Mouse (Mus musculus) lung, embryonic 15.5 days (tissue): ENCODE measurements at regions not wholly inside any gene's neighbourhood (a gene's known extent, or its start where the extent isn't known, plus 50 kb on each side); places are given as distances from the start of the nearest gene placed in this dataset.

Source experiments
- ATAC-seq: fragments of 200-750 bp; cut with Nextera tagmentation; 2 replicates; pipeline ENCODE4 v1.8.0; 2017; ENCODE audit warnings: moderate number of reproducible peaks, borderline replicate concordance; ENCODE audit not compliant: low FRiP score, low TSS enrichment; ENCODE audit errors: extremely low read depth
- H3K27ac ChIP-seq: fragments of 300-500 bp; sonication (generic); 2 replicates; pipeline ENCODE4 v1.5.1; 2015; ENCODE audit warnings: moderate library complexity, mild to moderate bottlenecking, inconsistent platforms
- H3K27me3 ChIP-seq: fragments of 300-500 bp; sonication (generic); 2 replicates; pipeline ENCODE4 v1.6.1; 2015; ENCODE audit warnings: inconsistent platforms
- H3K36me3 ChIP-seq: fragments of 300-500 bp; sonication (generic); 2 replicates; pipeline ENCODE4 v1.6.1; 2015; ENCODE audit warnings: inconsistent platforms
- H3K4me1 ChIP-seq: fragments of 300-500 bp; sonication (generic); 2 replicates; pipeline ENCODE4 v1.6.1; 2015; ENCODE audit warnings: inconsistent platforms
- H3K4me2 ChIP-seq: fragments of 300-500 bp; sonication (generic); 2 replicates; pipeline ENCODE4 v1.6.1; 2015; ENCODE audit warnings: inconsistent platforms, mild to moderate bottlenecking, moderate library complexity
- H3K4me3 ChIP-seq: fragments of 300-500 bp; sonication (generic); 2 replicates; pipeline ENCODE4 v1.5.1; 2015; ENCODE audit warnings: mild to moderate bottlenecking, inconsistent platforms
- H3K9ac ChIP-seq: fragments of 300-500 bp; sonication (generic); 2 replicates; pipeline ENCODE4 v1.6.1; 2015; ENCODE audit warnings: inconsistent platforms
- H3K9me3 ChIP-seq: fragments of 300-500 bp; sonication (generic); 2 replicates; pipeline ENCODE4 v1.6.1; 2016; ENCODE audit warnings: inconsistent platforms
- WGBS: fragments of 180-500 bp; shearing (Covaris S2); methylation state at CpG from one replicate; pipeline ENCODE4 v1.1.7; 2015; 5-methylcytosine and 5-hydroxymethylcytosine counted together

DNA sequence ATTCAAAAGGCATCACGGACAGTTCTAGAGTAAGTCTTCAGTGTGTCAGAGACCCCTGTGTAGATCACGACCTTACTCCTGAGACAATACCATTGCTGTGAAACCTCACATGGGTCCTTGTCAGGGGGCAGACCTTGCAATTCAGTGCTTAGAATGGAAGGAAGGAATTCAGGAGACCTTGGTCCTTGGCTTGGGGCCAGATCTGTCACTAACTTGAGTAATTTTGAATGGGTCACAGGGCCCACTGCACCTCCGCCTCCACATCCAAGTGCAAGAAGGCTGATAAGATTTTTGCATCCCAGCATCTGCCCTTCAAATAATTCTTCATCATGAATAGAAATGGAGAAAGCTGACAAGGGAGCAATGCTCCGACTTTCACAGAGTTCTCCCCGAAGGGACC, 202.6 kb downstream of the Wdr11 start:
- 33% methylated on average over 5 of the region's 5 CpGs for WGBS
- Histone ChIP-seq H3K9ac (no peak overlapping the region), H3K4me3 (no peak overlapping the region), H3K36me3 (no peaks in the 10 kb centered on the region), H3K9me3 (no peaks in the 10 kb centered on the region), H3K4me2 (no peak overlapping the region), H3K27ac (peak overlapping the region; percentile 56), H3K27me3 (no peaks in the 10 kb centered on the region), H3K4me1 (peaks cover 41% of the 10 kb centered on the region)
- ATAC-seq = no peak

DNA sequence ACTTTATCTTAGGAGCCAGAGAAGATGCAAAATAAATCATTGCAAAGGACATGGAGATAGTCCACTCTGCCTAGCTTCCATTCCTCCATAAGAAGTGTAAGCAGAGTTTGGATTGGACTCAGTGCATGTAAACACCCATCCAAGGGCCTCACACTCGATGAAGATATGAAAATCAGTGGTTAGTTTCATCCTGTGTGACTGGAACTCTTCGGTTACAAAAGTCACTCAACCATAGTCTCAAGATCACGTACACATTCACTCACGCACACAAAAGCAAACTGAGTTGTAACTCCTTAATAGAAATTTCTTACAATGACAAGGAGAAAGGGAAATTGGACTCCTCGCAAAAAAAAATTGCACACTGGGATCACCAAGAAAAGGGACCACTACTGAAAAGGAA, 206.9 kb downstream of the Wdr11 start:
- Histone ChIP-seq H3K9me3 (no peaks in the 10 kb centered on the region), H3K27me3 (no peaks in the 10 kb centered on the region), H3K27ac (peak overlapping the region; percentile 62), H3K4me1 (peaks cover 57% of the 10 kb centered on the region), H3K9ac (no peak overlapping the region), H3K36me3 (no peaks in the 10 kb centered on the region), H3K4me2 (no peak overlapping the region), H3K4me3 (no peak overlapping the region)
- WGBS = 78% methylated on average over 5 of the region's 5 CpGs
- no peak for ATAC-seq

DNA sequence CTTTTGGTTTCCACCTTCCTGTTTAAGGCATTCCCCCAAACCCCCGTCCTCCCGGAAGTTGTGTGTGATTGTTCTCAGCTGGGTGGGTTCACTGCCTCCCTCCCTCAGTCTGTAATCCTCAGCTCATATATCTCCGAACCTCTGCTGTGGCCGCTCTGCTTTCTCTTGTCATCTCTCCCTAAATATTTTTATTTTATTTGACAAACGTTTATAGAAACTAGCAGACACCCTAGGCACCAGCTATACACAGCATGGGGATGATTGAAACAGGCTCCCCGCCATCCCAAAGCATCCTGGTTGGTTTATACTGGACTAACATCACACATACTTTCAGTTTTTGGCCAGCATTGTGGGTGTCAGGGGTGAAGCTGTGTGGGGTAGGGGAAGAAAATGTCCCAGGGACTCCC, 208.8 kb downstream of the Wdr11 start:
- Histone ChIP-seq H3K27ac (peak overlapping the region; percentile 74), H3K27me3 (no peaks in the 10 kb centered on the region), H3K4me2 (no peak overlapping the region), H3K36me3 (no peaks in the 10 kb centered on the region), H3K9me3 (no peaks in the 10 kb centered on the region), H3K9ac (no peak overlapping the region), H3K4me1 (peaks cover 51% of the 10 kb centered on the region), H3K4me3 (no peak overlapping the region)
- peak; percentile 88 for ATAC-seq
- 29% methylated on average over 6 of the region's 6 CpGs for WGBS

DNA sequence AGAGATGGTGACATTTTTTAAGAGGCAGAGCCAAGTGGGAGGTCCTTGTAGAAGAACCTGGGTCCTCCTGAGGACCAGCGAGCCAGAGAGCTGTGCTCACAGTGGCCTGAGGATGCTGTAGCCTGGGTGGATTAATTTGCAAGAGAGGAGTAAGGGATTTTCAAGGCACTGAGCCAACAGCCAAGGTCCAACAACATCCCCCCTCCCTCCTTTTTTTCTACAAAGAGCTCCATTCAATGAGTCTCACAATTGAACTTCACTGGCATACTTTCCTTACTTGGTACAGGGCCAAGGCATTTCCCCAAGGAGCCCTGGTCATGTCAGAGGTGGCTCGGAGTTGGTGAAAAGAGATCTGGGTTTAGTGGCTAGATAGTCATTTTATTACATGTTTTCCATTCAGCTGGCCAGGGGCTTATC, 209.8 kb downstream of the Wdr11 start:
- Histone ChIP-seq H3K4me3 (no peak overlapping the region), H3K27me3 (no peaks in the 10 kb centered on the region), H3K27ac (peak overlapping the region; percentile 74), H3K9ac (no peak overlapping the region), H3K36me3 (no peaks in the 10 kb centered on the region), H3K4me1 (peaks cover 51% of the 10 kb centered on the region), H3K9me3 (no peaks in the 10 kb centered on the region), H3K4me2 (no peak overlapping the region)
- WGBS = 16% methylated on average over 2 of the region's 2 CpGs
- 0 out of 2 replicates have a peak, but pooled peaks have one; percentile 29 for ATAC-seq

DNA sequence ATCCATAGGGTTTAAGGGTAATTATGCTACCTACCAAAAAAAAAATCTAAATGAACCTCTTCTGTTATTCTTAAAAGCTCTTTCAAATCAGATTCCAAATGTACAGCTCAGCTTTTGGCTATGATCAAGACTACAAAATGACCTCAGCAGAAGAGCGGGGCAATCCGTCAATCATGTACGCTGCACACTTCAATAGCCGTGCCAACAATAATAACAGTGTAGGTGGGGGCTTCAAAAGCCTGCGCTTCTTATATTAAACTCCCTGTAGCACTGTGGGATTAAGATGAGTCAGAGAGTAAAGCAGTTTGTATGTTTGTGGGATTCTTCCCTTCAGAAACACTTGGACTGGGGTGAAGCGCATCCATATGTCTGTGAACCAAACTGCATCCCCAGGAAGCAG, 210.5 kb downstream of the Wdr11 start:
- ATAC-seq = no peak
- H3K4me3 ChIP-seq = no peak overlapping the region
- peak overlapping the region; percentile 74; the same call in 1 of the 2 replicates for H3K27ac ChIP-seq
- no peak overlapping the region for H3K4me2 ChIP-seq
- H3K27me3 ChIP-seq = no peaks in the 10 kb centered on the region
- peaks cover 51% of the 10 kb centered on the region for H3K4me1 ChIP-seq
- H3K9ac ChIP-seq = no peak overlapping the region
- H3K36me3 ChIP-seq = no peaks in the 10 kb centered on the region
- 60% methylated on average over 6 of the region's 6 CpGs for WGBS
- H3K9me3 ChIP-seq = no peaks in the 10 kb centered on the region

DNA sequence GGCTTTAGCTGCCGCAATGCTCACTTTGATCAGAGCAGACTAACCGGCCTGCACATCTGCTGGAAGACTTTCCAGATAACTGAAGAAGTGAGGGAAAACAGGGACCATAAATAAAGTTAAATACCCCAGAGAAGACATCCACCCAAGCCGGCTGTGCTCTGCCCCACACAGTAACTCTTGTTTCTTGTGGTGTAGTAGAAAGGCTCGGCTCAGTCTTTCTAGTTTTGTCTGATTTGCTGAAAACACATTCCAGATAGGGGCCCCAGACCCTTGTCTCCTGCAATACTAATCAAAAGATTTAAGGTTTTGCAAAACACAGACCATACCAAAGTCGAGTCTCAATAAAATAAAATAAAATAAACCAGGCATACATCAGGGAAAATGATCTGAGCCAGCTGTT, 213.7 kb downstream of the Wdr11 start:
- no peaks in the 10 kb centered on the region for H3K36me3 ChIP-seq
- peaks cover 40% of the 10 kb centered on the region for H3K4me1 ChIP-seq
- H3K4me3 ChIP-seq = no peak overlapping the region
- no peak overlapping the region for H3K4me2 ChIP-seq
- 43% methylated on average over 5 of the region's 5 CpGs for WGBS
- no peak for ATAC-seq
- no peaks in the 10 kb centered on the region for H3K9me3 ChIP-seq
- H3K27me3 ChIP-seq = no peaks in the 10 kb centered on the region
- H3K9ac ChIP-seq = no peak overlapping the region
- no peak overlapping the region for H3K27ac ChIP-seq

DNA sequence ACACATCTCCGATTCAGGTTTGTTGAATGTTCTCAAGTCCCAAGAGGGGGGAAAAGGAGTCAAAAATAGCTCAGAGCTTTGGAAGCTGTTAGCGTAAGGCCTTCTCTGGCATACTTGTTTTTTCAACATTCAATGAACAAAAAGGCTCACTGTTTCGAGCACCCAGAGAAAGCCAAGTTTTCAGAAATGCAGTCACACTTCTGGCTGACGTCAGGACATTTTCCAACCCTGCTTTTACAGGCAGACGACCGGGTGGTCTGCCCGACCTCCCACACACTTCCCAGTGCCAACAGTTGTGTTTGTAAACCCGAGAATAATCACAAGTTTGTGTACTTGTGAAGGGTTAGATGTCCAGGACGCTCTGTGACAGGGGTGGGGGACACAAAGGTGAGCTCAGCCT, 218.5 kb downstream of the Wdr11 start:
- ATAC-seq = peak; percentile 62
- 17% methylated on average over 9 of the region's 9 CpGs for WGBS
- Histone ChIP-seq H3K9ac (no peak overlapping the region), H3K9me3 (no peaks in the 10 kb centered on the region), H3K4me1 (peaks cover 13% of the 10 kb centered on the region), H3K27me3 (no peaks in the 10 kb centered on the region), H3K4me3 (no peak overlapping the region), H3K4me2 (no peak overlapping the region), H3K27ac (peak overlapping the region; percentile 64), H3K36me3 (no peaks in the 10 kb centered on the region)

DNA sequence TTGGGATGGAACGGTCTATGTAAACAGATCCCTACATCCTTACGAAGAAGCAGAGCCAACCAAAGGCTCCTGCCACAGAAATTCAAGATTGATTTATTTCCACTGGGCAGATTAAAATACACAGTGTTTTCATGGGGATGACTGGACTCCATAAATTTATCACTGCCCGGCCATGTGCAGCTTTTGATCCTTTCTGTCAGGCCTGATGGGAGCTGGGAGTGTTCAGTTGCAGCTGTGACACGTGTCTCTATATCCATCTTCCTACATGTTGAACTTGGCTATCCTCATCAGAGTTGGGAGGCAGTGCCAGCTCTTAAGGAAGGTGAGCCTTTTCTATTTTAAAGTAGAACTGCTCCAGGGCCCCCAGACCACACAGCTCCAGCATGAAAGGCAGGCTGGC, 218.9 kb downstream of the Wdr11 start:
- no peaks in the 10 kb centered on the region for H3K36me3 ChIP-seq
- no peak overlapping the region for H3K4me3 ChIP-seq
- H3K4me2 ChIP-seq = no peak overlapping the region
- peaks cover 14% of the 10 kb centered on the region for H3K4me1 ChIP-seq
- H3K27me3 ChIP-seq = no peaks in the 10 kb centered on the region
- peak overlapping the region; percentile 64 for H3K27ac ChIP-seq
- 26% methylated on average over 4 of the region's 4 CpGs for WGBS
- no peaks in the 10 kb centered on the region for H3K9me3 ChIP-seq
- ATAC-seq = peak; percentile 52; the same call in 1 of the 2 replicates
- no peak overlapping the region for H3K9ac ChIP-seq

DNA sequence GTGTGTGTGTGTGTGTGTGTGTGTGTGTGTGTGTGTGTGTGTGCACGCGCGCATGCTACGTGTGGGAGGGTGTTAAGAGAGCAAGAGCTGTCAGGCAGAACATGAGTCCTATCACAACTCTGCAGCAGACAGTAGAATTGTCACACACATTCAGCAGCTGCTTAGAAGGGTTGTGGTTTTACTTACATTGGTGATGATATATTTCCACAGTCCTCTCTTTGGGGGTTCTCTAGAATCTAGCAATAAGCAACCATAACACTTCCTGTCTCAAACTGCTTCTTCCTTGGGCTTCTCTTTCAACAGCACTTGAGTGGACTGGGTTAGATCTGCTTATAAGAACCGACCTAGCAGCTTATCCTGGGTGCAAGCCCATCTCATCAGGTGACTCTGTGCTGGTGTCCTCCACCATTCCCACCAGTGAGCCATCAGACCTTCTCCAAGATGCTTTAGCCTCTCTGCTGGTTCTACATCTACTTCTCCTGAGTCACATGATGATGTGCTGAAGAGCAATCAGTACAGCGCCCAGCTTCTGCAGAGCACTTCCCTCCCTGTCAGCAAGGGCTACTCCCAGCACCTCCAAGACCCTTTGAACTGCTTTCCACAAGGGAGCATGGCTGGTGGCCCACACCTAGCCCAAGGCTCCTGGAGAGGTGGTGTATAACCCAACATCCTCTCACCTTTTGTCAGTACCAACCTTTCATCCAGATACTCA, 222.6 kb downstream of the Wdr11 start:
- Histone ChIP-seq H3K36me3 (no peaks in the 10 kb centered on the region), H3K4me2 (no peak overlapping the region), H3K27ac (no peak overlapping the region), H3K4me3 (no peak overlapping the region), H3K27me3 (no peaks in the 10 kb centered on the region), H3K9ac (no peak overlapping the region), H3K4me1 (peaks cover 17% of the 10 kb centered on the region), H3K9me3 (no peaks in the 10 kb centered on the region)
- WGBS = 66% methylated on average over 6 of the region's 6 CpGs
- ATAC-seq = no peak

DNA sequence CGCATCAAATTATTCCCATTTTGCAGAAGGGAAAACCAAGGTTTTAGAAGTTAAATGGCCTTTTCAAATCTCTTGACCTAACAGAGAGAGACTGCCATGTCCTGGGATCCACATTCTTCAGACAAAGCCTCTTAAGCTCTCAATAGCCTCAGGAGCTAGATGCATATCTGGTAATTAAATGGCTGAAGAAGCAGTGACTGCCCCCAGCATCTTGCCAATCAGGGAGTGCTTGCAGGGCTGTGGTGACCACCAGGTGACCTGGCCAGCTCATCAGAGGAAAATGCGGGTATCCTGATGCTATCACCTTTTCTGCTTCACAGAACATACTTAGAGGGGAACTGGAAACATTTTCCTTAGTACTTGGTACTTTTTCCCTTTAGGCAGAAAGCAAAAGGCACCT, 227.2 kb downstream of the Wdr11 start:
- Histone ChIP-seq H3K4me3 (no peak overlapping the region), H3K9ac (no peak overlapping the region), H3K9me3 (no peaks in the 10 kb centered on the region), H3K36me3 (no peaks in the 10 kb centered on the region), H3K27me3 (no peaks in the 10 kb centered on the region), H3K27ac (no peak overlapping the region), H3K4me1 (0 out of 2 replicates have a peak, but pooled peaks cover 12% of the 10 kb centered on the region), H3K4me2 (no peak overlapping the region)
- 83% methylated on average over 2 of the region's 2 CpGs for WGBS
- no peak for ATAC-seq

DNA sequence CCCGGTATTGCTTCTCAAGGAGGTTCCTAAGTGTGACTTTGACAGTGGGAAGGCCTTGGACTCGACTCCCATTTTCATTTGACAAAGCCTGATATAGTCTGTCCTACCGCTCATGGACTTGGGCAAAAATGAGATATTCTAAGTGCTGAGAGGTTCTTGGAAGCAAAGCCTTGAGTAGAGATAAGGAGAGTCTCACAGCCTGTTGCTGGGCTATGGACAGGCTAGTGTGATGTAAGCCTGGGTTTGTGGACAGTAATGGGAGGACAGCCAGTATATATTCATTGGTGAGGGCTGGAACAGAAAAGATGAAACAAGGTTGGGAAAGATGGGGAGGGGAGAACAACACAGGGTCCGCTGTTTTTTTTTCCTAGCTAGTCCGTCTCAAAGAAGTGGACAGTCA, 228.0 kb downstream of the Wdr11 start:
- 0 out of 2 replicates have a peak overlapping the region, but pooled peaks have one; percentile 34 for H3K27ac ChIP-seq
- H3K27me3 ChIP-seq = no peaks in the 10 kb centered on the region
- 73% methylated on average over 5 of the region's 5 CpGs for WGBS
- no peak overlapping the region for H3K4me3 ChIP-seq
- H3K9me3 ChIP-seq = no peaks in the 10 kb centered on the region
- no peak overlapping the region for H3K9ac ChIP-seq
- ATAC-seq = no peak
- no peaks in the 10 kb centered on the region for H3K36me3 ChIP-seq
- 0 out of 2 replicates have a peak, but pooled peaks cover 12% of the 10 kb centered on the region for H3K4me1 ChIP-seq
- no peak overlapping the region for H3K4me2 ChIP-seq

DNA sequence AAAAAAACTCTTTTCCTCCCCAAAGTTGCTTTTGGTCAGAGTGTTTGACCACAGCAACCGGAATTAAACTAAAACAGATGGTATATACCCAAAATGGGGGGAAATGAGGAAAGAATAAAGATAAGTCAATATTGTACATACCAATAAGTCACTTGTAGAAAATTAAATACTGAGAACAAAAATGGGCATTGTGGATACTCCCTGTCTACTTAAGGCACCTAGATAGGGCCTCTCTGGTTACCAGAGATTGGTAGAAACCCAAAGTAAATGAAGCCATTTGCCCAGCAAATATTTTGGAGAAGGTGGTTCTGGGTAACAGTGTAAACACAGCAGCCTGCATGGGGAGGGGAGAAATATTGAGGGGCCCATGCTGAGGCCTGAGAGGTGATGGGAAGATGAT, 237.3 kb downstream of the Wdr11 start:
- 0 out of 2 replicates have a peak, but pooled peaks have one; percentile 57 for ATAC-seq
- peaks cover 21% of the 10 kb centered on the region for H3K4me1 ChIP-seq
- peak overlapping the region; percentile 72 for H3K27ac ChIP-seq
- no peaks in the 10 kb centered on the region for H3K9me3 ChIP-seq
- no peaks in the 10 kb centered on the region for H3K36me3 ChIP-seq
- no peak overlapping the region for H3K9ac ChIP-seq
- no peak overlapping the region for H3K4me2 ChIP-seq
- H3K27me3 ChIP-seq = no peaks in the 10 kb centered on the region
- 80% methylated on average over 1 of the region's 1 CpGs for WGBS
- H3K4me3 ChIP-seq = no peak overlapping the region
